Mouse (Mus musculus) midbrain, embryonic 14.5 days (tissue): ENCODE data around the gene Col7a1. TPM values are rescaled to one million over a fixed set of nuclear protein-coding genes. Genes with fewer than 3 reads are reported as not detected.

ENCODE experiments used
- microRNA counts: library from miRNA; unstranded; fragments of <30 nt; microRNA quantifications from one replicate; lab custom pipeline; 2016
- microRNA-seq: library from miRNA; unstranded; fragments of <30 nt; microRNA quantifications from one replicate; pipeline ENCODE4, GENCODE M21; 2016
- polyA plus RNA-seq: library from polyadenylated mRNA; unstranded; fragments of >200 nt; fragmentation: Nextera tagmentation; extraction: Ambion mirVana; gene quantifications from 2 replicates; pipeline ENCODE4 v1.2.1, GENCODE M21; 2014

The Col7a1 gene
- polyA plus RNA-seq, 1 experiment from 2014 or later: 1.5 TPM

MicroRNA genes within 50 kb of the gene (microRNA counts, 519-probe panel; counts per million panel counts)
- not detected for microRNA mmu-miR-711 (lab: Ali Mortazavi, UCI)

Small RNA genes lying within 50 kb of the gene (microRNA-seq; reads per million reads assigned to microRNA genes)
- gene Mir711: not detected

Other genes starting within 250 kb of the Col7a1 start
- 256 and 286 TPM in 2 replicates for gene Ip6k2, start 169.8 kb upstream of the Col7a1 start, polyA plus RNA-seq
- gene Nckipsd, start 145.2 kb upstream of the Col7a1 start, polyA plus RNA-seq: 24.3 and 27.4 TPM in 2 replicates
- gene Celsr3, start 127.3 kb upstream of the Col7a1 start, polyA plus RNA-seq: 19.5 and 20.7 TPM in 2 replicates
- gene Slc26a6, start 100.3 kb upstream of the Col7a1 start, polyA plus RNA-seq: 16.6 and 18.2 TPM in 2 replicates
- gene Tmem89, start 39.0 kb upstream of the Col7a1 start, polyA plus RNA-seq: 0.47 TPM in 1 of 2 replicates, not detected in the other
- gene Uqcrc1, start 17.0 kb upstream of the Col7a1 start, polyA plus RNA-seq: 432 and 472 TPM in 2 replicates
- gene Ucn2, start 32.4 kb downstream of the Col7a1 start, polyA plus RNA-seq: not detected in 2 replicates
- 26.1 and 26.3 TPM in 2 replicates for gene Pfkfb4, start 38.2 kb downstream of the Col7a1 start, polyA plus RNA-seq
- gene Shisa5, start 85.0 kb downstream of the Col7a1 start, polyA plus RNA-seq: 49.1 and 49.9 TPM in 2 replicates
- gene Trex1, start 106.1 kb downstream of the Col7a1 start, polyA plus RNA-seq: 15.3 and 18.8 TPM in 2 replicates
- 26.5 and 28.6 TPM in 2 replicates for gene Atrip, start 120.5 kb downstream of the Col7a1 start, polyA plus RNA-seq
- gene Ccdc51, start 128.9 kb downstream of the Col7a1 start, polyA plus RNA-seq: 14.0 and 15.4 TPM in 2 replicates
- gene Tma7, start 129.0 kb downstream of the Col7a1 start, polyA plus RNA-seq: 733 and 824 TPM in 2 replicates
- gene Plxnb1, start 141.8 kb downstream of the Col7a1 start, polyA plus RNA-seq: 21.7 and 22.4 TPM in 2 replicates
- not detected in 2 replicates for gene Fbxw21, start 208.5 kb downstream of the Col7a1 start, polyA plus RNA-seq
- gene Fbxw13, start 242.4 kb downstream of the Col7a1 start, polyA plus RNA-seq: not detected in 2 replicates